Mouse (Mus musculus) liver, embryonic 14.5 days (tissue): ENCODE measurements at regions not wholly inside any gene's neighbourhood (a gene's known extent, or its start where the extent isn't known, plus 50 kb on each side); places are given as distances from the start of the nearest gene placed in this dataset.

ENCODE experiments used
- ATAC-seq: fragments of 200-750 bp; cut with Nextera tagmentation; 2 replicates; pipeline ENCODE4 v1.8.0; 2017; ENCODE audit warnings: moderate number of reproducible peaks, mild to moderate bottlenecking, moderate library complexity; ENCODE audit not compliant: insufficient read depth
- DNase-seq, 3 experiments: peaks; one replicate each; pipeline ENCODE4 v3.0.0-alpha.2; 2012 to 2013; ENCODE audit warnings: low read depth in 3 of 3, low spot score in 3 of 3
- H3K27ac ChIP-seq: fragments of 300-500 bp; sonication (generic); 2 replicates; pipeline ENCODE4 v1.5.1; 2014; ENCODE audit warnings: moderate library complexity, mild to moderate bottlenecking, control low read depth, inconsistent platforms
- H3K27me3 ChIP-seq: fragments of 300-500 bp; sonication (generic); 2 replicates; pipeline ENCODE4 v1.6.1; 2014; ENCODE audit warnings: mild to moderate bottlenecking, low read length, moderate library complexity; ENCODE audit not compliant: control insufficient read depth, insufficient read depth
- H3K36me3 ChIP-seq: fragments of 300-500 bp; sonication (generic); replicated peaks from 2 replicates; pipeline ENCODE4 v1.6.1; 2014; ENCODE audit warnings: low read depth; ENCODE audit not compliant: control insufficient read depth, insufficient read depth
- H3K4me1 ChIP-seq, 2 experiments: fragments of 200-500 bp in 1 of 2; fragments of 300-500 bp in 1 of 2; sonication (generic) in 1 of 2; replicated peaks; 2 replicates each; pipeline ENCODE4 v1.6.1; 2012 to 2014; ENCODE audit warnings: antibody characterized with exemption in 1 of 2, inconsistent platforms in 1 of 2, low read length in 1 of 2; ENCODE audit not compliant: control insufficient read depth in 2 of 2, insufficient read depth in 2 of 2
- H3K4me2 ChIP-seq: fragments of 300-500 bp; sonication (generic); 2 replicates; pipeline ENCODE4 v1.6.1; 2014; ENCODE audit warnings: low read depth, mild to moderate bottlenecking, control low read depth, moderate library complexity
- H3K4me3 ChIP-seq, 2 experiments: fragments of 200-500 bp in 1 of 2; fragments of 300-500 bp in 1 of 2; sonication (generic) in 1 of 2; 2 replicates each; pipeline ENCODE4 v1.5.1; 2012 to 2014; ENCODE audit warnings: low read depth in 2 of 2, low read length in 2 of 2, mild to moderate bottlenecking in 2 of 2, control low read depth in 1 of 2, inconsistent platforms in 1 of 2, moderate library complexity in 1 of 2; ENCODE audit not compliant: insufficient read depth in 1 of 2
- H3K9ac ChIP-seq: fragments of 300-500 bp; sonication (generic); replicated peaks from 2 replicates; pipeline ENCODE4 v1.6.1; 2014; ENCODE audit warnings: mild to moderate bottlenecking, control low read depth, moderate library complexity
- H3K9me3 ChIP-seq: fragments of 300-500 bp; sonication (generic); 2 replicates; pipeline ENCODE4 v1.6.1; 2016; ENCODE audit warnings: low read length, mixed read lengths; ENCODE audit not compliant: control insufficient read depth
- CTCF ChIP-seq: IDR thresholded peaks from 2 replicates; pipeline ENCODE4 v1.5.1; 2016; ENCODE audit warnings: antibody characterized with exemption, low read depth, control low read depth
- EP300 ChIP-seq: IDR thresholded peaks from 2 replicates; pipeline ENCODE4 v1.6.1; 2016; ENCODE audit warnings: antibody characterized with exemption, low read depth
- WGBS: fragments of 180-500 bp; shearing (Covaris S2); extraction: QIAGEN DNeasy Blood & Tissue Kit; methylation state at CpG from one replicate; pipeline ENCODE4 v1.1.7; 2014; ENCODE audit not compliant: insufficient replicate concordance; 5-methylcytosine and 5-hydroxymethylcytosine counted together

DNA sequence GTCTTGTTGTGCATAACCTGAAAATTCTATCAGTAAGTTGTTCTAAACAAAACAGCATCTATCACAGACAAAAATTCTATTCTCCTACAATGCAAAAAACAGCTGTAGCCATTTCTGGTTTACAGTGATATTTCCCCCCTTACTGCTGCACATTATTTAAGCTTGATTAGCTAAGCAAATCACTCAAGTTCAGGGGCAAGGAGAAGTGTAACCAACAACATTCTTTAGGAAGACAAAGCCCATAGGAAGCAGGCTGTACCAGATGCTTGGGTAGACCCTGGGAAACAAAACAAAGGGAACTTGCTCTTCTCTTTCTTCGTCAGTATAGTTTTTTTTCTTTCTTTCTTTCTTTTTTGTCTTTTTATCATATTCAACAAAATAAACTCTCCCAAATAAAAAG lies 497.9 kb downstream of the Ppargc1a start:
- 49% methylated on average over 1 of the region's 1 CpGs for WGBS
- ATAC-seq = no peak
- Histone ChIP-seq H3K4me2 (no peak overlapping the region), H3K9me3 (no peaks in the 10 kb centered on the region), H3K27ac (no peak overlapping the region), H3K9ac (no peak overlapping the region), H3K4me1 (no peaks in the 10 kb centered on the region), H3K27me3 (no peaks in the 10 kb centered on the region), H3K36me3 (no peaks in the 10 kb centered on the region), H3K4me3 (no peak overlapping the region)
- TF ChIP-seq CTCF (no peak), EP300 (no peak)
- no peak for DNase-seq

DNA sequence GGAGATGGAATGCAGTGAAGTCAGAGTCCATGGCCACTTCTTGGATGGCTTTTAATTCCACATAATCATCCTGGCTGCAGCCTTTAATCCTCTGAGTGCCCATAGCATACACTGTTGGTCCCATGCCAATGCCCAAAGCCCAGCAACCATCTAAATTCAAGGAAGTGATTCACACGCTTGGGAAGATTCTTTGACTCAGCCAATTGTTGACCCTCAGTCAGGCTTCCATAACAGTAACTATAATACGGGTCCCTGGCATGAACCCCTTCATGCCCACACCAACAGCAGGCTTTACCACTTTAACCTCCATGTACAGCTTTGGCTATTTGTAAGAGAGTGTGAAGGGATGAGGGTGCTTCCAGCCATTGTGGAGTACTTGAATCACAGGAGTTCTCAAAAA lies 521.7 kb downstream of the Ppargc1a start:
- Histone ChIP-seq H3K27ac (no peak overlapping the region), H3K4me1 (no peaks in the 10 kb centered on the region), H3K9ac (no peak overlapping the region), H3K36me3 (no peaks in the 10 kb centered on the region), H3K9me3 (no peaks in the 10 kb centered on the region), H3K4me3 (no peak overlapping the region), H3K27me3 (no peaks in the 10 kb centered on the region), H3K4me2 (no peak overlapping the region)
- DNase-seq (no peak), ATAC-seq (no peak)
- 70% methylated on average over 2 of the region's 2 CpGs for WGBS
- no peak for TF ChIP-seq CTCF
- no peak for TF ChIP-seq EP300

GRCm38 (mm10) chr5:51041541-51042217 lies 525.8 kb downstream of the Ppargc1a start:
- WGBS = 55% methylated on average over 6 of the region's 6 CpGs
- Histone ChIP-seq H3K4me1 (no peaks in the 10 kb centered on the region), H3K36me3 (no peaks in the 10 kb centered on the region), H3K9ac (no peak overlapping the region), H3K27ac (no peak overlapping the region), H3K4me3 (no peak overlapping the region), H3K27me3 (no peaks in the 10 kb centered on the region), H3K4me2 (no peak overlapping the region), H3K9me3 (no peaks in the 10 kb centered on the region)
- no peak for TF ChIP-seq EP300
- TF ChIP-seq CTCF = no peak
- DNase-seq = no peak
- ATAC-seq = no peak

DNA sequence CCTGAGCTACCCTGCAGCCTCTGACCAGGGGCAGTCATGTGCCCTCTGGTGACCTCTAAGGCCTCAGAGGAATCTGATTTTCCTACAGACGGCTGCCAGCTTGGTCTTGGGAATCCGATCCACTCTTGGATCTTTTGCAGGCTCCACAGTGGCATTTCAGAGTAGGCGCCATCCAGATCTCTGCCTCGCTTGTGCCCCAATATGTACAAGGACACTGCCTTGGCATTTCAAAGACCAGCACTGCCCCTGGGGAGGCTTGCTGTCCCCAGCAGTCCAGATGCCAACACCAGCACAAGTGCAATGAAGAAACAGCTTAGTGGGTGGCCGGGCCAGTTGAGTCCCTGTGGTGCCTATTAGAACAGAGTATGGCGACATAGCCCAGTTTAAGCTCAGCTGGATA lies 526.6 kb downstream of the Ppargc1a start:
- DNase-seq = no peak
- WGBS = 71% methylated on average over 6 of the region's 6 CpGs
- H3K4me3 ChIP-seq = no peak overlapping the region
- H3K36me3 ChIP-seq = no peaks in the 10 kb centered on the region
- no peaks in the 10 kb centered on the region for H3K4me1 ChIP-seq
- no peak overlapping the region for H3K9ac ChIP-seq
- H3K27me3 ChIP-seq = no peaks in the 10 kb centered on the region
- TF ChIP-seq CTCF = no peak
- no peak for TF ChIP-seq EP300
- no peak for ATAC-seq
- H3K9me3 ChIP-seq = no peaks in the 10 kb centered on the region
- H3K27ac ChIP-seq = no peak overlapping the region
- H3K4me2 ChIP-seq = no peak overlapping the region

GRCm38 (mm10) chr5:51040463-51040862 lies 527.1 kb downstream of the Ppargc1a start:
- no peak for ATAC-seq
- Histone ChIP-seq H3K9ac (no peak overlapping the region), H3K27ac (no peak overlapping the region), H3K4me2 (no peak overlapping the region), H3K9me3 (no peaks in the 10 kb centered on the region), H3K4me1 (no peaks in the 10 kb centered on the region), H3K27me3 (no peaks in the 10 kb centered on the region), H3K36me3 (no peaks in the 10 kb centered on the region), H3K4me3 (no peak overlapping the region)
- WGBS = 59% methylated on average over 6 of the region's 6 CpGs
- no peak for DNase-seq
- no peak for TF ChIP-seq EP300
- no peak for TF ChIP-seq CTCF
